Mouse (Mus musculus) 3134 (cell line): ENCODE measurements at regions not wholly inside any gene's neighbourhood (a gene's known extent, or its start where the extent isn't known, plus 50 kb on each side); places are given as distances from the start of the nearest gene placed in this dataset.
A peak's percentile ranks its signal among the peaks of the same experiment; 100 is the strongest.

Source experiments
- DNase-seq: peaks from one replicate; pipeline ENCODE4 v3.0.0-alpha.2; 2011; ENCODE audit warnings: low spot score; ENCODE audit not compliant: insufficient read length; ENCODE audit errors: extremely low read depth

GRCm38 (mm10) chr15:28081147-28081546 is 55.5 kb upstream of the Trio start:
- peak; percentile 56 for DNase-seq

GRCm38 (mm10) chr15:28082411-28082810 is 56.8 kb upstream of the Trio start:
- DNase-seq, result no peak

- DNase-seq, result no peak
Measured at GRCm38 (mm10) chr15:28105956-28106355, 80.3 kb upstream of the Trio start.

- no peak for DNase-seq
Measured at GRCm38 (mm10) chr15:28109916-28110315, 84.3 kb upstream of the Trio start.

GRCm38 (mm10) chr15:28113491-28113890 is 87.8 kb upstream of the Trio start:
- no peak for DNase-seq

GRCm38 (mm10) chr15:28114180-28114747 is 88.6 kb upstream of the Trio start:
- no peak for DNase-seq

GRCm38 (mm10) chr15:28126846-28127245 is 76.7 kb upstream of the Dnah5 start:
- DNase-seq, result no peak

GRCm38 (mm10) chr15:28129536-28129935 is 74.0 kb upstream of the Dnah5 start:
- DNase-seq, result no peak

GRCm38 (mm10) chr15:28131546-28131945 is 72.0 kb upstream of the Dnah5 start:
- DNase-seq, result no peak

GRCm38 (mm10) chr15:28133171-28133810 is 70.3 kb upstream of the Dnah5 start:
- DNase-seq, result no peak

- no peak for DNase-seq
Measured at GRCm38 (mm10) chr15:28134206-28134605, 69.3 kb upstream of the Dnah5 start.

GRCm38 (mm10) chr15:28138806-28139205 is 64.7 kb upstream of the Dnah5 start:
- DNase-seq, result no peak

- DNase-seq, result no peak
Measured at GRCm38 (mm10) chr15:28140301-28140700, 63.3 kb upstream of the Dnah5 start.

- no peak for DNase-seq
Measured at GRCm38 (mm10) chr15:28141345-28141744, 62.2 kb upstream of the Dnah5 start.

- no peak for DNase-seq
Measured at GRCm38 (mm10) chr15:28144217-28144616, 59.3 kb upstream of the Dnah5 start.

- DNase-seq, result no peak
Measured at GRCm38 (mm10) chr15:28144846-28145245, 58.7 kb upstream of the Dnah5 start.

GRCm38 (mm10) chr15:28151678-28152077 is 51.9 kb upstream of the Dnah5 start:
- no peak for DNase-seq
